Mouse (Mus musculus) 3134 (cell line): ENCODE measurements around the gene Il4ra.
A peak's percentile ranks its signal among the peaks of the same experiment; 100 is the strongest.

Source experiments
- DNase-seq: peaks from one replicate; pipeline ENCODE4 v3.0.0-alpha.2; 2011; ENCODE audit warnings: low spot score; ENCODE audit not compliant: insufficient read length; ENCODE audit errors: extremely low read depth

Il4ra gene

DNA sequence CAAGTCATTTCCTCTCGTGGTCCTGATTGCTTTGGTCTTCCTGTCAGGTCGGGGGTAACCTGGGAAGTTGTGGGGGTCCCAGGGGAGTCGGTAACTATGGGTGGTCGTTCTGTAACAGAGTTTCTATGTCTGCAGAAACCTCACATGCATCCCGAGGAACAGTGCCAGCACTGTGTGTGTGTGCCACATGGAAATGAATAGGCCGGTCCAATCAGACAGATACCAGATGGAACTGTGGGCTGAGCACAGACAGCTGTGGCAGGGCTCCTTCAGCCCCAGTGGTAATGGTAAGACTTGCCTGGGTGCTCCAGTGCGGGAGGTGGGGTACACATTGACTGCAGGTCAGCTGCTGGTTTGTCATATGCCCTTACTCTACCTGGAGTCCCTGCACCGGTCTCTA is 17.0 kb downstream of the Il4ra start:
- DNase-seq: no peak

DNA sequence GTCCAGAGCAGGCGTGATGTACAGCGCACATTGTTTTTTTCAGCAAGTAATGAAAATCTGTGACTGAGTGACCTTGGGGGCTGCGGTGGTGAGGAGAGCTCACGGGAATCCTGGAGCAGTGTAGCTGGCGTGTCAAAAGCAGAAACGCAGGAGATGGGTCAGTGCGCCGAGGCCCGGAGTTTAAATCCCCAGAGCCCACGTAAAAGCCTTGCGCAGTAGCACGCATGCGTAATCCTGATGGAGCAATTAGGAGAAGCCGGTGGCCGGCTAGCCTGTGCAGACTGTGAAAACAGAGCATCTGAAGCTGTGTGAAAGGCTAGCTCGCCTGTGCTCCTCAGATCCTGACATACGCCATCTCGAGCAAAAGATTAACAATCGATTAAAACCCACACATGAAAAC is 20.0 kb downstream of the Il4ra start:
- DNase-seq: no peak

DNA sequence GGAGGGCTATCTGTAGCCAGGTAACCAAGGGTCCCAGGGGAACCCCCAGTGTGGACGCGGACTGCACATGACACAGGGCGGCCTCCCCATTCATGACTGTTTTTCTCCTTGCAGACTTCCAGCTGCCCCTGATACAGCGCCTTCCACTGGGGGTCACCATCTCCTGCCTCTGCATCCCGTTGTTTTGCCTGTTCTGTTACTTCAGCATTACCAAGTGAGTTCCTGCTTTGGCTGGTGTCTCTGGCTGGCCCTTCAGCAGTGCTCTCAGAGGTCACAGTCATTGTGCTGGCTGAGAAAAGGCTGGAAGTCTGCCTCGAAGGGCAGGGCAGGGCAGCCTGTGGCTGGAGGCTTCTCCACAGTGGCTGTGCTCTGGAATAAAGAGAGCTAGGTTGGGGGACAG is 20.8 kb downstream of the Il4ra start:
- no peak for DNase-seq

DNA sequence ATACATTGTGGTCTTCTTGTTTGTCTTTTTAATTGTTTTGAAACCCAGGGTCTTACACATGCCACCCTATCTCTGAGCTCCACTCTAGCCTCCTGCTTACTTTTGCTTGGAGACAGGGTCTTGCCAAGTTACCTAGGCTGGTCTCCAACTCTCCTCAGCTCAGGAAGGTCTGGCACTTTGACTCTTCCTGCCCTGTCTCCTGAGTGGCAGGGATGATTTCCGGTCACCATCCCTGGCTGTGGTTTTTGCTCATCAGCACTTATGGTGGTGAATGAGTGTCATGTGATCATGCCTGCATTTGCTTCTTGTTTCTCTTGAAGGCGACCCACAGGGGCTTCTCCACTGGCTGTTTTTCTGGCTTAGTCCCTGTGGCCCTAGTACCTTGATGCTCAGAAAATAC is 21.9 kb downstream of the Il4ra start:
- DNase-seq: no peak

- DNase-seq: no peak
Observed at GRCm38 (mm10) chr7:125574832-125575231, 22.9 kb downstream of the Il4ra start.

GRCm38 (mm10) chr7:125575738-125576540 is 24.0 kb downstream of the Il4ra start:
- DNase-seq: no peak

- peak; percentile 81 for DNase-seq
Observed at GRCm38 (mm10) chr7:125576982-125577381, 25.1 kb downstream of the Il4ra start.

DNA sequence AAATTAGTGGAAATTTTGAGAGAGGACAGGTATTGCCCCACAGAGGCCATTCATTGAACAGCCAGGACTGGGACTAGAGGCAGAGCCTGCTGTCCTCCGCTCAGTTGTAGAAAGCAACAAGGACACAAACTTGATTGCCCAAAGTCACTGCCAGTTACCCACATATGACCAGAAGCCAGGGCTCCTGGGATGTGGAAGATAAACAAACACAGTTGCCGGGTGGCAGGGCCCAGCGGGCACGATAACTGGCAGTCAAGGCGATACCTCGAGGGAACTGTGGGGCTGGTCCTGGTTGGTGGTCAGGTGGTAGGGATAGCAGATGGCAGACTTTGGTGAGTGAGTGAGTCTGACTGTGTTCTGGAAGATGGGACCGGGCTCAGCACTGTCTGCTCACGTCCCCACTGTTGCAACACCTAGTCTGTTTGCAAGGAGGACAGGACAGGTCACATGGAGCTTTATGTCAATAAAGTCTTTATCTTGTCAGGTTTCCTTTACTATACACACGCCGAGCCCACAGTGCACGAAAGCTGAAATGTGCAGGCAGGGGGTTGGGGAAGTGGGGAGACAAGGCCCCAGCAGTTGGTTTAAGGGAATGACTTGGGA is 25.7 kb downstream of the Il4ra start:
- peak; percentile 40 for DNase-seq

- DNase-seq: no peak
Observed at GRCm38 (mm10) chr7:125578106-125578505, 26.2 kb downstream of the Il4ra start.

DNA sequence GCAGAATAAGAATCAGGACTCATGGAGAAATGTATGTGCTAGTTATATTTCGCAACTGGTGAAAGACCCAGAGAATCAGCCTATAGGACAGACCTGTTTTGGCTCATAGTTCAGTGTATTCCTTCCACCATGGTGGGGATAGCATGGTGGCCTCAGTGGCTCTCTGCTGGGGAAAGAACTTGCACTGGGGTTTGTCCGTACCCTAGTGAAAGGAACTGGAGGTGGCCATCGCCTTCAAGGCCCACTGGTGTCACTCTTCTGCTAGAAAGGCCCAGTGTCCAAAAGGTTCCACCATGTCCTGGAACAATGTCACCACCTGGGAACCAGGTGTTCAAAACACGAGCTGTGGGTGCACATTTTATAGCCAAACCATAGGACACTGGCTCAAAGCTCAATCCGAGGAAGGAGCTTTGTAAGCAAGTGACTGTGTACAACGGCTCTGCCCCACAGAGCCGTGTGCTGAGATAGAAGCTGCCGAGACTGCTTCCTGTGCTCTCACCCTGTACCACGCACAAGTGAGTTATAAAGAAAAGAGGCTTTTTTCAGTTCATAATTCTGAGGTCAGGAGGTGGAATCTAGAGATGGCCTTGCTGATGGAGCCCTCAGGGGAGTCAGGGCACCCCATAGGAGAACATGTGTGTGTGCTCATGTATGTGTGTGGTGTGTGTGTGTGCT is 27.8 kb downstream of the Il4ra start:
- DNase-seq: no peak

GRCm38 (mm10) chr7:125580220-125580549 is 28.3 kb downstream of the Il4ra start:
- DNase-seq: no peak

GRCm38 (mm10) chr7:125580625-125581316 is 28.9 kb downstream of the Il4ra start:
- peak; percentile 62 for DNase-seq

DNA sequence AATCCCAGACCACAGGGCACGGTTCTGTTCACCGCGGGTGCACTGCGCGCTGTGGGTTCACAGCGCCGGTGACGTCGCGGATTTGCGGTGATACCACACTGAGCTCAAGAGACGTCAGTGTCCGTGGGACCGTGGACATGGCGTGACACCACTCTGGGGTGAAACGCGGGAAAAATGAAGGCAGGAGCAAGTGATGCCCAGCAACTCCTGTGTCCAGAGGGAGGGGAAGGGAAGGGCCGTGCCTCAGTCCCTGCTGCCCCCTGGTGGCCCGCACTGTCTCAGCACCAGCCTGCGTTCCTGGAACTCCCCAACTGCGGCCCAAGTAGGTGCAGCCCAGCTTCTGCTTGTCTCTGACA is 29.4 kb downstream of the Il4ra start:
- DNase-seq: peak; percentile 86

DNA sequence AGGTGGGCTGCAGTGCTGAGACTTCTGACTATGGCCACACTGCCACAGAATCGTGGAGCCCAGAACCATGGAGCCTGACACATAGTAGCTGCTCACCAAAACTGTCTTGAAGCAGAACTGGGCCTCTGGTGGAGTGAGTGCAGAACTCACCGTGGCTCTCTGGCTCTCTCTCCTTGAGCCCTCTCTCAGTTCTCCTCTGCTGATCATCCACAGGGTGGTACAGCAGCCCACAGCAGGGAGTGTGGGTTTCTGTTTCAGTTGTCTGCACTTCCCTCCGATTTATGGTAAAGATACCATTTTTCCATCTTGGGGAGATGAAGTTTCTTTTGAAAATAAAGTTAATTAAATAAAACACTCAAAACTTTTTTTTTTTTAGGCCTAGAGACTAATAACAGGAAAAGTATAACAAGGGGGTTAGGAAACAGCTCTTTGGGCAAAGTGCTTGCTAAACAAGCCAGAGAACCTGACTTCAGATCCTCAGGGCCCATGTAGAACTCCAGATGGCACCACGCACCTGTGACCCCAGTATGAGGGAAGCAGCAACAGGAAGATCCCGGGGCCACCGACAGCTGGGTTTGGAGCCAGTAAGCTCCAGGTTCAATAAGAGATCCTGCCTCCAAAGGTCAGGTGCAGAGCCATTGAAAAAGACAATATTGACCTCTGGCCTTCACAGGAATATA is 31.5 kb downstream of the Il4ra start:
- DNase-seq: no peak

- no peak for DNase-seq
Observed at GRCm38 (mm10) chr7:125584005-125584369, 32.1 kb downstream of the Il4ra start.

- DNase-seq: no peak
Observed at GRCm38 (mm10) chr7:125586355-125586754, 34.4 kb downstream of the Il4ra start.

GRCm38 (mm10) chr7:125588721-125589120 is 36.8 kb downstream of the Il4ra start:
- DNase-seq: no peak

GRCm38 (mm10) chr7:125589896-125590295 is 38.0 kb downstream of the Il4ra start:
- DNase-seq: no peak

DNA sequence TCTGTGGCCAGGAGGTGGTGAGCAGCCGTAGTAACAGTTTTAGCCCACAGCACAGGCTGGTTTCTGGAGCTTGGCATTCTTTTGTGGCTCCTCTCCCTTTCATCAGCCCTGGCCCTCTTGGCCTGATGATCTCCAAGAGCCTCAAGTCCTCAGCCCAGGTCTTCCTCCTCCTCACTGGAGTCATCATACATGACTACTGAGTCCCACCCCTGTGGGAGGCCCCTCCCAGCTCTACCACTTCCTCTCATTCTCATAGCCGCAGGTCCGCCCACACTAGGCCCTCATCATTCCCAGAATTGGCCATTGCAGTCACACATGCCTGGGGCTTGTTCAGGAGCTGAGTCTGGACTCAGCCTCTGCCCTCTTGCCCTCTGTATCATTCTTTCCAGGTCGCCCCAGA is 41.9 kb downstream of the Il4ra start:
- no peak for DNase-seq

GRCm38 (mm10) chr7:125596406-125596805 is 44.5 kb downstream of the Il4ra start:
- DNase-seq: peak; percentile 11

DNA sequence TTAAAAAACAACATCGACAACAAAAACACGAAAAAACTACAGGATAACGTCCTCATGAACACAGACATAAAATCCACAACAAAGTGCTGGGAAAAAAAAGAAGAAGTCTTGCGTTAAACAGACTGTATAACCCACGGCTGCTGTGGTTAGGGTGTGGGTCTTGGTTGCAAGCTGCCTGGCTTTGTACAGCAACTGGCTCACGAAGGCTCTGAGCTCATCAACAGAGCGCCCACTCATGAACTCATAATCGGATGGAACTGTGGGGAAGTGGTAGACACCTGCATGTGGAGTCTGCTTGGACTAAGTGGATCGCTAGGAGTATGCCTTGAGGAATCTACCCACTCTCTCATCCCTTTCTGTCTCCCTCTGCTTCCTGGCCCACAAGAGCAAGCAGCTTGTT is 45.2 kb downstream of the Il4ra start:
- DNase-seq: no peak
